Mouse (Mus musculus): ENCODE results near the gene S100a2.

DNA sequence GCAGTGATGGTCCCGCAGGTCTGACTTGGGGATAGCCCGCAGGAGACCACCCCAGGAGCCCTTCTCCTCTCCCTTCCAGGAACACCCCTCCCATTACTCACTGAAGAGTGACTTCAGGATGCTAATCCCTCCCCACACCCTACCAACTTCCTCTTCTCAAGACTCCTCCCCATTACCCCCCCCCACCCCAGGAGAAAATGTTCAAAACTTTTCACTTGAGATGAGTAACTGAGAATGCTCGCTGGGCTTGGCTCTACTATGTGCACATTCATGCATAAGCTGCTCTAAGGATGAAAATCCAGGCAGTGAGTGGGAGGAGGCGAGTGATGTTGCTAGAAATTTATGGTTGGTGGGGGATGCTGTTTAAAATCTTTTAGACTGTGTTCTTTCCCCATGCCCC lies 22.0 kb downstream of the S100a2 start:
- no peak for TF ChIP-seq CTCF (IDR thresholded peaks at IDR 0.05; ENCODE audit: control insufficient read depth, insufficient read depth, insufficient read length)
- TF ChIP-seq USF1 (IDR thresholded peaks at IDR 0.05; ENCODE audit: low read depth): no peak
- no peak for TF ChIP-seq MYOD1 (IDR thresholded peaks at IDR 0.05; ENCODE audit: control insufficient read depth, insufficient read length, low read depth)
- no peak for TF ChIP-seq MYOG (IDR thresholded peaks at IDR 0.05; ENCODE audit: control insufficient read depth, extremely low read depth, insufficient read length)
- TF ChIP-seq CEBPB (IDR thresholded peaks at IDR 0.05; ENCODE audit: low read depth): no peak
